In genomic region chr8:72491680-72492621, GRCm38 (mm10) we compare ENCODE assay signal across 8 mouse cellular contexts. TPM values are rescaled to one million over a fixed set of nuclear protein-coding genes. Genes with fewer than 3 reads are reported as not detected.
DNase-seq lines count a peak whose midpoint lies in the region; ATAC-seq and TF ChIP-seq lines count a peak whose summit lies in the region.

TSS of gene Slc35e1 (minus strand) at chr8:72492614.

- under 1% methylated on average over 62 of the region's 98 CpGs for WGBS in hindbrain, embryonic 11.5 days
- WGBS in macrophage (ENCODE audit: missing documents): under 1% methylated on average over 97 of the region's 98 CpGs

- TF ChIP-seq CTCF in left cerebral cortex, adult 2 months (IDR thresholded peaks at IDR 0.05): no peak

- intact Hi-C loops in left cerebral cortex, adult 2 months (cut with DNase I): loop anchor here (1.0 to 5.0 kb wide), 4 partner anchors 15 to 255 kb away; partner anchors contain the start of genes Med26 and Smim7

- H3K27me3 ChIP-seq in hindbrain, embryonic 11.5 days (ENCODE audit: control insufficient read depth, insufficient read depth, low read length): no peaks in the 10 kb centered on the region

- peak within 1 kb of the TSS; percentile 56 for H3K9ac ChIP-seq in hindbrain, embryonic 11.5 days (ENCODE audit: low read depth, low read length)

- H3K9me3 ChIP-seq in hindbrain, embryonic 11.5 days (ENCODE audit: control insufficient read depth, low read length): no peaks in the 10 kb centered on the region

- peak; percentile 28 for ATAC-seq in hindbrain, embryonic 11.5 days (ENCODE audit: low FRiP score)

- peak within 1 kb of the TSS; percentile 71 for H3K4me3 ChIP-seq in hindbrain, embryonic 11.5 days (ENCODE audit: low read depth, low read length)
- H3K4me3 ChIP-seq in left cerebral cortex, adult 2 months: peak within 1 kb of the TSS; percentile 68
- peak within 1 kb of the TSS; percentile 79 for H3K4me3 ChIP-seq in macrophage (ENCODE audit: inconsistent target)

- H3K36me3 ChIP-seq in hindbrain, embryonic 11.5 days (ENCODE audit: control insufficient read depth, insufficient read depth, low read length): no peaks in the 10 kb centered on the region
- peaks cover 20% of the 10 kb centered on the region for H3K36me3 ChIP-seq in macrophage (ENCODE audit: inconsistent target)

- peaks cover 82% of the 10 kb centered on the region for H3K79me2 ChIP-seq in macrophage (ENCODE audit: inconsistent target)

- H3K4me2 ChIP-seq in hindbrain, embryonic 11.5 days (replicated peaks; ENCODE audit: low read depth, low read length): peak within 1 kb of the TSS; percentile 77

- peak; percentile 27 to 44 for DNase-seq in left cerebral cortex, adult 18-20 months (ENCODE audit: low spot score in 2 of 2)
- no peak for DNase-seq in left cerebral cortex, adult 11 months (ENCODE audit: low spot score)
- DNase-seq in brain, adult 2 months (ENCODE audit: low read depth, low spot score): peak; percentile 72
- peak; percentile 6 for DNase-seq in forelimb bud, embryonic 11.5 days (ENCODE audit: low read depth, low spot score)
- peak; percentile 39 for DNase-seq in hindbrain, embryonic 11.5 days (ENCODE audit: low spot score)
- DNase-seq in left cerebral cortex, adult 2 months (ENCODE audit: extremely low spot score in 1 of 2, low spot score in 2 of 2): peak; percentile 46 to 63
- DNase-seq in right cerebral cortex, postnatal 25 days: peak; percentile 66

- peaks cover 4% of the 10 kb centered on the region; the same call in 1 of the 2 replicates for H3K4me1 ChIP-seq in hindbrain, embryonic 11.5 days (replicated peaks; ENCODE audit: control insufficient read depth, insufficient read depth, low read length)

- peak within 1 kb of the TSS; percentile 30; the same call in 1 of the 2 replicates for H3K27ac ChIP-seq in hindbrain, embryonic 11.5 days (ENCODE audit: low read depth, low read length)
- H3K27ac ChIP-seq in left cerebral cortex, adult 2 months: peak within 1 kb of the TSS; percentile 78
- H3K27ac ChIP-seq in macrophage: peak within 1 kb of the TSS; percentile 69

RNA-seq across cellular contexts. Expression of gene Slc35e1, which starts in this region (rescaled TPM):
- 10 to 100 TPM; 54.9 to 55.8 TPM for total RNA-seq in left cerebral cortex, adult 18-20 months (2021)
- polyA plus RNA-seq in hindbrain, embryonic 11.5 days (2014; fragmentation: Nextera tagmentation; extraction: Ambion mirVana): 10.7 and 13.0 TPM in 2 replicates
- total RNA-seq in left cerebral cortex, adult 2 months (2021): 10 to 100 TPM; 55.5 to 56.7 TPM
- total RNA-seq in macrophage (2018; cell fraction: chromatin; rRNA removed): 10 to 100 TPM in 25 of 26 experiments, 1 to 10 TPM in 1; 9.9 to 20.2 (median 14.4) TPM
- 10 to 100 TPM; 25.3 to 39.1 (median 31.6) TPM for total RNA-seq in macrophage (2018; cell fraction: cytosol; rRNA removed)
- total RNA-seq in macrophage (2018; cell fraction: nucleus; rRNA removed): 10 to 100 TPM; 16.5 to 42.6 (median 28.3) TPM
- polyA plus RNA-seq in macrophage (2018): 31.9 to 35.0 TPM (median 32.6 TPM) in 3 replicates
